Mouse (Mus musculus): ENCODE measurements at regions not wholly inside any gene's neighbourhood (a gene's known extent, or its start where the extent isn't known, plus 50 kb on each side); places are given as distances from the start of the nearest gene placed in this dataset.

- TF ChIP-seq CTCF (conservative IDR thresholded peaks at IDR 0.05): peak; percentile 74
- Histone ChIP-seq H3K4me3 (no peak overlapping the region), H3K27ac (no peak overlapping the region)
- peak in 1 of 2 experiments; percentile 49 for DNase-seq (ENCODE audit: low spot score in 2 of 2)
These were observed 118.2 kb upstream of the Gm21876 start for GRCm38 (mm10) chrX:21293666-21294065.

- DNase-seq (ENCODE audit: low spot score in 2 of 2): no peak
- no peak overlapping the region for H3K4me3 ChIP-seq
- no peak overlapping the region for H3K27ac ChIP-seq
- peak; percentile 65 for TF ChIP-seq CTCF (conservative IDR thresholded peaks at IDR 0.05)
These were observed 120.0 kb upstream of the Gm21876 start for GRCm38 (mm10) chrX:21295460-21295859.

- Histone ChIP-seq H3K27ac (no peak overlapping the region), H3K4me3 (no peak overlapping the region)
- no peak for TF ChIP-seq CTCF (conservative IDR thresholded peaks at IDR 0.05)
- DNase-seq (ENCODE audit: low spot score in 2 of 2): no peak
These were observed 121.9 kb upstream of the Gm21876 start for GRCm38 (mm10) chrX:21297349-21297748.

- no peak for DNase-seq (ENCODE audit: low spot score in 2 of 2)
- Histone ChIP-seq H3K27ac (no peak overlapping the region), H3K4me3 (peak overlapping the region; percentile 47)
- peak; percentile 66 for TF ChIP-seq CTCF (conservative IDR thresholded peaks at IDR 0.05)
These were observed 149.8 kb upstream of the Agtr2 start for GRCm38 (mm10) chrX:21334499-21335032.

GRCm38 (mm10) chrX:21344397-21344796, 139.9 kb upstream of the Agtr2 start:
- Histone ChIP-seq H3K4me3 (no peak overlapping the region), H3K27ac (no peak overlapping the region)
- DNase-seq (ENCODE audit: low spot score in 2 of 2): no peak
- no peak for TF ChIP-seq CTCF (conservative IDR thresholded peaks at IDR 0.05)

GRCm38 (mm10) chrX:21350503-21350902, 133.8 kb upstream of the Agtr2 start:
- no peak overlapping the region for H3K27ac ChIP-seq
- peak; percentile 86 for TF ChIP-seq CTCF (conservative IDR thresholded peaks at IDR 0.05)
- H3K4me3 ChIP-seq: no peak overlapping the region
- DNase-seq (ENCODE audit: low spot score in 2 of 2): peak in 1 of 2 experiments; percentile 29

GRCm38 (mm10) chrX:21352350-21352749, 132.0 kb upstream of the Agtr2 start:
- peak in 1 of 2 experiments; percentile 16 for DNase-seq (ENCODE audit: low spot score in 2 of 2)
- peak; percentile 75 for TF ChIP-seq CTCF (conservative IDR thresholded peaks at IDR 0.05)
- Histone ChIP-seq H3K4me3 (no peak overlapping the region), H3K27ac (no peak overlapping the region)

- TF ChIP-seq CTCF (conservative IDR thresholded peaks at IDR 0.05): no peak
- DNase-seq (ENCODE audit: low spot score in 2 of 2): peak; percentile 48 to 49
- H3K27ac ChIP-seq: peak overlapping the region; percentile 70
- H3K4me3 ChIP-seq: peak overlapping the region; percentile 59
These were observed 123.3 kb upstream of the Agtr2 start for GRCm38 (mm10) chrX:21360771-21361667.

- TF ChIP-seq CTCF (conservative IDR thresholded peaks at IDR 0.05): peak; percentile 81
- Histone ChIP-seq H3K27ac (no peak overlapping the region), H3K4me3 (no peak overlapping the region)
- no peak for DNase-seq (ENCODE audit: low spot score in 2 of 2)
These were observed 99.1 kb upstream of the Agtr2 start for GRCm38 (mm10) chrX:21385221-21385620.

GRCm38 (mm10) chrX:21389992-21390391, 94.4 kb upstream of the Agtr2 start:
- H3K4me3 ChIP-seq: no peak overlapping the region
- H3K27ac ChIP-seq: no peak overlapping the region
- DNase-seq (ENCODE audit: low spot score in 2 of 2): no peak
- peak; percentile 57 for TF ChIP-seq CTCF (conservative IDR thresholded peaks at IDR 0.05)

GRCm38 (mm10) chrX:21393212-21393611, 91.1 kb upstream of the Agtr2 start:
- no peak for DNase-seq (ENCODE audit: low spot score in 2 of 2)
- TF ChIP-seq CTCF (conservative IDR thresholded peaks at IDR 0.05): no peak
- Histone ChIP-seq H3K4me3 (no peak overlapping the region), H3K27ac (no peak overlapping the region)

GRCm38 (mm10) chrX:21424797-21425196, 59.5 kb upstream of the Agtr2 start:
- Histone ChIP-seq H3K4me3 (no peak overlapping the region), H3K27ac (no peak overlapping the region)
- no peak for DNase-seq (ENCODE audit: low spot score in 2 of 2)
- TF ChIP-seq CTCF (conservative IDR thresholded peaks at IDR 0.05): peak; percentile 66

- Histone ChIP-seq H3K27ac (no peak overlapping the region), H3K4me3 (no peak overlapping the region)
- no peak for TF ChIP-seq CTCF (conservative IDR thresholded peaks at IDR 0.05)
- DNase-seq (ENCODE audit: low spot score in 2 of 2): no peak
These were observed 56.3 kb upstream of the Agtr2 start for GRCm38 (mm10) chrX:21428081-21428480.

- no peak overlapping the region for H3K27ac ChIP-seq
- DNase-seq (ENCODE audit: low spot score in 2 of 2): no peak
- TF ChIP-seq CTCF (conservative IDR thresholded peaks at IDR 0.05): no peak
- H3K4me3 ChIP-seq: no peak overlapping the region
These were observed 50.8 kb upstream of the Agtr2 start for GRCm38 (mm10) chrX:21433501-21433900.
